Mouse (Mus musculus): ENCODE results near the gene Sema4c.
A peak's percentile ranks its signal among the peaks of the same experiment; 100 is the strongest.

Gene Sema4c

DNA sequence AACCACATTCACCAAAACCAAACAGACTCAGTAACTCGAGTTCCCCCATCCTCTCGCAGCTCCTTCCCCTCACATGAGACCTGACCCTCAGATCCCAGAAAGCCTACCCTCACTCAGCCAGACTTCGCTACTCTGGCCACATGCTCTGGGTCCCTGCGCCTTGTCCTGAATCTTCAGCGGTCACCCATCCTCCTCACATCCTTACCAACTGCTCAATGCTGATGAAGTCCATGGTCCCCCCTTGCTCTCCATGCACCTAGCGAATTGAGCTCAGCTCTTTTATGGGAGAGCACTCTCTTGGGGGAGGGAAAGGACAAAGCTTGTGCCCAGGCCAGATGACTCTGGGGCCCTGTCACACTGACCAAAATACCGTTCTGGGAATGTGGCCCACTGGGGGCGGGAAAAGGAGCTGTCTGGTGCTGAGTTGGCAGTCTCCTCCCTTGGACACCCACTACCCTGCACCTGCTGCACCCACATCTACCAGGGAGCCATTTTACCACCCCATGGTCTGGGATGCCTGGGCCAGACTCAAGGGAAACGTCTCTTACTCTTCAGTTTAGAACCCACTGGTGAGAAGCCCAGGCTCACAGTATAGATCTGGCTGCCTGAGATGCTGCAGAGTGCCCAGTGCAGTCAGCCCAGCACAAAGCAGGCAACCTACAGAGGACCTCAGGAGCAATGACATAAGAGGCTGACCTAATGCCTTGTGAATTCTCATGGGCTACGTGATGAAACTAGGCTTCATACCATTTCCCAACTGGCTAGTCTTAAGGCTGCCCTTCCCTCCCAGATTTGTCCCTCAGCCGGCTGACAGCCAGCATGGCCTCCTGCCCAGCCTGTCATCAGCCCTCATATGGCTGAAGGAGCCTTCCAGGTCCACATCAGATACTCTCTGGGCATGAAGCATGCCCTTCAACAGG is 22.4 kb downstream of the Sema4c start:
- DNase-seq (ENCODE audit: low read depth), result no peak

DNA sequence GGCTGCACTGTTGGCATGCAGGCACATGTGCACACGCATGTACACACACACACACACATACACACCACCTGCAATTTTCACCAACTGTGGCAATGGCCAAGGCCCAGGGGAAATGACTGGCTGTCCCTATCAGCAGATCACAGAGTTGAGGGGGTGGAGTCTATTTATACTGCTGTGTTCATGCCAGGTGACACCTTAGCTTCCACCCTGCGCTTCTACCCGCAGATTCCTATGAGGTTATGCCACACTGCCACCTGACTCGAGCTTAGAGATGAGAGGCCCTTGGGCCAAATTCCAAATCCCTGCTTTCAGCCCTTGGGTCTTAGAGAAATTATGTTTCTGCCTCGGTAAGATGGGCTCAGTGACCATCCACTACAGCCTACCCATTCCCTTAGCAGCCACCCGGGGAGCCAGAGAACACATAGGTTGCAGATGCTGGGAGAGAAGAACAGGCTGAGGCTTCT is 23.5 kb downstream of the Sema4c start:
- DNase-seq (ENCODE audit: low read depth), result no peak

DNA sequence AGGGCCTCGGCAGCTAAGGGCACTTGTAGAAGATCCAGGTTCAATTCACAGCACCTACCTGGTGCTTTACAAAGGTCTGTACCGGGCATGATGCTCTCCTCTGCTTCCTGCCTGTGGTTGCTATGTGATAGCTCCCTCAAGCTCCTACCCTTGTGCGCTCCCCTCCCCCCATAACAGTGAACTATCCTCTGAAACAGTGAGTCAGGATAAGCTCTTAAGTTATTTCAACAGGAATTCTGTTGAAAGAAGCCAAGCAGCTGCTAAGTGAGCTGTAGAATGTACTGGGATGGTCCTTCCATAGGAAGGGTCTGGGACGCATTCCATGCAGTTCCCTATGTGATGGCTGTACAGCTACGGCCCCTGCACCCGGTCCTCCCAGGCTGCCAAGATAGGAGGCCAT is 24.6 kb downstream of the Sema4c start:
- DNase-seq (ENCODE audit: low read depth), result no peak

DNA sequence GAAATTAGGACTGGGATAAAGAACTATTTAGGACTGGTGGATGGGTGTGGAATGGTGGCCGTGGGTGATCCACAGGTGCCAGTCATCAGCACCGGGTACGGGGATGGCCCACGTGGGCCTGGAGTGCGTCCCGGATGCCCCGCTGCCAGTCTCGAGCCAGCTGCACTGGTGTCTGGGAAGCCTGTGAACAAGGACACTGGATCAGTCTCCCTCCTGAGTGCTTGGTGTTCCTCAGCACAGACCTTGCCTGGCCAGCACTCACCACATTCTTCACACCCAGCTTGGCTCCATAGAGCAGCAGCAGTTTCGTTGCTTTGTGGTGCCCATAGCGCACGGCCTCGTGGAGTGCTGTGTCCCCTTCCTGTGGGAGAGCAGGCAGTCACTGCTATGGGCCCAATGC is 26.7 kb downstream of the Sema4c start:
- DNase-seq (ENCODE audit: low read depth), result no peak

DNA sequence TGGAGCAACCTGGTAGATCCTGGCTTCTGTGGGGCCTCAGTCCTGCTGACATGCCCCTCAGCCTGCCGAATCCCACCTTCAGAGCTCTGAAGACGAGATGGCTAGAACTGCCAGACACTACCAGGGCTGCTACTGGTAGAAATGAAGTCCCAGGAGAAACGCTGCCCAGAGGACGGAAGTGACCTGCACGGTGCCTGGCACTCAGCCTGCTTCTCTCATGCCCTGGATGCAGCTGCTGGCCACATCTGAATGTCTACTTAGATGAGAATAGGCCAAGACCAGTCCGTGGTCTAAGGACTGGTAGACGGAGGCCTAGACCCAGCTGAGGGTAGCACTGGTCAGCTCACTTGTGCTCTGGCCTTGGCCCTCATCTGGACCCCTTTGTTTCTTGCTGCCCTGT is 27.2 kb downstream of the Sema4c start:
- DNase-seq (ENCODE audit: low read depth), result no peak

DNA sequence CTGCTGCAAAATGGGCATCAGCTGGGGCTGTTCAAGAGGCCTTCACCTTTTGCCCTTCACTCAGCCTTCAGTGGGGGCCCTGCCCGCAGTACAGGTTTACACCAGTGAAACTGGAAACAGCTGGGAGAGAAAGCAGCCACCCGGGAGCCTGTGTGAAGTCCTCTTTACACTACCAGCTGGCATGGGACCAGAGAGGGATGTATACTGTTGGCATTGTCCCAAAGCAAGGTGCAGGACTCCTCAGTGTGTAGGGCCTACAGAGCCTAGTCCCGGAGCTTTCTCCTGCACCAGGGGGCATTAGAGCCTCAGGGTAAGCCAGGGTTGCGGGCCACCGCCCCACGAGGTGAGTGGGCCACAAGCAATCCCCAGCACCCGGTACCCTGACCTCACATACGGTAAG is 27.7 kb downstream of the Sema4c start:
- no peak for DNase-seq (ENCODE audit: low read depth)

DNA sequence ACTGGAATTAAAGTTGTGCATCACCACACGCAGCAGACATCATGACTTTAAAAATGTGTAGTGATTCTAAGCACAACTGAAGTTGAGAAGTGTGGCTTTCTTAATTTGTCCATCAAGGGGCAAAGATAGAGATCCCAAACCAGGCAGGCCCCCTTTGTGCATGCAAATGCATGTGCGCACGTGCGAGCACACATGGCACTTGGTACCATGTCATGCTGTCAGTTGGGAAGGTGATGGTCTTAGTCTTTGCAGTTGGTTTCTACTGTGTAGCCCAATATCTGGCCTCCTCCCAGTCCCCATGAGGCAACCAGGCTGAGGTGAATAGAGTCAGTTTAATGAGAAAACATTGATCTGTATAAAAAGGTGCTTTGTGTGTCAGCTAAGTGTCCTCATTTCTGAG is 28.3 kb downstream of the Sema4c start:
- no peak for DNase-seq (ENCODE audit: low read depth)

DNA sequence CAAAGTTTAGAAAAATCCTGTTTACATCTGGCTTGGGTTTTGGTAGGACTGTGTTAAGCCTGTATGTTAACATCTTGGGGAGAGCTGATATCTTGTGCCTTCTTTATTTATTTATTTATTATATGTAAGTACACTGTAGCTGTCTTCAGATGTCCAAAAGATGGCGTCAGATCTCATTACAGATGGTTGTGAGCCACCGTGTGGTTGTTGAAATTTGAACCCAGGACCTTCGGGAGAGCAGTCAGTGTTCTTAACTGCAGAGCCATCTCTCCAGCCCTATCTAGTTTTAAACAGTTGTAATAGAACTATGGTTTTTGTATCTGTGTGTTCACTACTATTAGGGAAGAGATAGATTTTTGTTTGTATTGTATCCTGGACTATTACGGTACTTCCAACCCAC is 28.9 kb downstream of the Sema4c start:
- DNase-seq (ENCODE audit: low read depth), result no peak

DNA sequence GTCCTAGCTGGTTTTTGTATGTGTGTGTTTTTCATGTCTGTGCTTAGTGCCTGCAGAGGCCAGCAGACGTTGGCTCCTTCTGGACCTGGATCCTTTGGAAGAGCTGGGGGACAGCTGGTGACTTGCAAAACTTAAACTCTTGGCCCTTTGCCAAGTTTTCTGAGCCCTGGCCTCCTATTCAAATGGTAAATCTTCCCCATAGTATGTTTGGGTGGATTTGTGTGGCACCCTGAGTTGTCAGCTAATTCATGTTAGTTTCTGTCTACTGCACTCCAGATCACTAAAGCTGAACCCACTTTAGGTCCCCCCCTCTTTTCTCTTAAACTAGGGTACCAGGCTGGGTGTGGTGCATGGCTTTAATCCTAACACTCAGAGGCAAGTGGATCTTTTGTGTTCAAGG is 29.8 kb downstream of the Sema4c start:
- no peak for DNase-seq (ENCODE audit: low read depth)

DNA sequence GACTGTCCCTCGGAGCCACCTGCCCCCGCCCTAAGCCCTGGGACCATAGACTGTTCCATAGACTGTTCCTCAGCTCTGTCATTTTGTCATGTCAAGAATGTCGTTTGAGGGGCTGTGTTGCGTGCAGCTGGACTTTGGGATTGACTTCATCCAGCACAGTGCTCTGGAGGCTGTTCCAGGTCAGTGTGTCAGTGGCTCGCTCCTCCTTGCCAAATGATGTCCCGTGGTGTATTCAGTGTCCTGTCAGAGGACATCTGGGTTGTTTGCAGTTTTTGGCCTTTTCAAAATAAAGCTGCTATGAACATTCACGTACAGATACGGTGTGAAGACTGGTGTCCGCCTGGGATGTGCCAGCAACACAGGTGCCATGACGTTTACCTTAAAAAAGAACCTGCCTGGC is 31.2 kb downstream of the Sema4c start:
- DNase-seq (ENCODE audit: low read depth), result no peak

DNA sequence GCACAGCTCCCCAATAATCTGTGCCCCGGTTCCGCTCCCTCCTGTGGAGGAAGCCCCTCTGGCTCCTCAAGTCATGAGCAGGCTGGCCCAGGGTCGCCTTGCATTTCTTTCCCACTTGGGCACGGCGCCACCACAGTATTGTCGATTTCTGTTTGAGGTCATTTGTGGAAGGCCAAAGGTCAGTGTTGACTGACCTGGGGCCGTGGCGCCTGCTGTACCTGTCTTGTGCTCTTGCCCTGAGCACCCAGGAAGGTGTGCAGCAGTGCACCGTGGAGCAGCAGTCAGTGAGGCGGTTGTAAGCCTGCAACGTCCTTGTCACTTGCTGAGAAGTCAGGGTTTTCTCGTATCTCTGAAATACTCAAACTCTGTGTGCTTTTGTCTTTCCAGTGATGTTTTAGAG is 32.4 kb downstream of the Sema4c start:
- no peak for DNase-seq (ENCODE audit: low read depth)

DNA sequence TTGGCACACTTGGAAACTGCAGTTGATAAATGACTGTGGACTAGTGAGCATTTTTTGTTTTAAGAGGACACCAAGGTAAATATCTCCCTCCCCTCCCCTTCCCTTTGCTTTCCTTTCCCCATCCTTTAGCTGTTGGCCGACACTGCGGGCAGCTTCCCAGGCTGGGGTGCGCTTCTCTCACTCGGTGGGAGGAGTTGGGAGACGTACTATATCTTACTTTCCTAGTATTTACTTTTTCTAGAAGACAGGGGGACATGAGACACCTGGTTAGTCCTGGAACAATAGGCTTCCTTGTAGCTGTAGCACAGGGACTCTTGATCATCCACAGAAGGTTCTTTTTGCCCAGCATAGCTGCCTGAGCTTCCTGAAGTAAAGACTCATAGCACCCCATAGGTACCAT is 34.1 kb downstream of the Sema4c start:
- no peak for DNase-seq (ENCODE audit: low read depth)

DNA sequence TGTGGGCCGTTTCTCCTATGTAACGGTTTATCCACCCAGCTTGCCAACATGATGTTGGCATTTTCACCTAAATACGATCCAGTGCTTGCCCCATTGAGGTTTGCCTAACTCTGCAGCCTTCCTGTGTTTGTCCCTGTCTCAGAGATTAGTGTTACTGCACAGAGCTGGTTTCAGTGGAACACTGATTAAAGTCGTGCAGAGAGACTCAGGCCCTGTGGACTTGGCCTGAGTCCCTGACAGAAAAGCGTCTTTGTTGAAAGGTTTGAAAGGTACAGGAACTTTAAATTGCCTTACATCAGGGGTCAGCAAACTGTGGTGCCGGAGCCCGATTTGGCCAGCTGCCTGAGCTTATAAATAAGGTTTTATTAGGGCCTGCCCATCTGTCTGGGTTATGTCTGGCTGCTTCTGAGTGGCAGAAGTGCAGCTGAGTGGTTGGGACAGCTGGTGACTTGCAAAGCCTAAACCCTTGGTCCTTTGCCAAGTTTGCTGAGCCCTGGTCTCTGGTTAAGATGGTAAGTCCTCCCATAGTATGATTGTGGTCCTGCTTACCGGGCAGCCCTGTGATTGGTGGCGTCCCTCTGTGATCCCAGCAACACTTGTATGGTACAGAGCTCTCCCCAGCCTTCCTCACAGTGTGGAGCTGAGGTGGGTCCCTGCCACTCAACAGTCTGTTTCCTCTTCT is 34.7 kb downstream of the Sema4c start:
- DNase-seq (ENCODE audit: low read depth), result no peak

DNA sequence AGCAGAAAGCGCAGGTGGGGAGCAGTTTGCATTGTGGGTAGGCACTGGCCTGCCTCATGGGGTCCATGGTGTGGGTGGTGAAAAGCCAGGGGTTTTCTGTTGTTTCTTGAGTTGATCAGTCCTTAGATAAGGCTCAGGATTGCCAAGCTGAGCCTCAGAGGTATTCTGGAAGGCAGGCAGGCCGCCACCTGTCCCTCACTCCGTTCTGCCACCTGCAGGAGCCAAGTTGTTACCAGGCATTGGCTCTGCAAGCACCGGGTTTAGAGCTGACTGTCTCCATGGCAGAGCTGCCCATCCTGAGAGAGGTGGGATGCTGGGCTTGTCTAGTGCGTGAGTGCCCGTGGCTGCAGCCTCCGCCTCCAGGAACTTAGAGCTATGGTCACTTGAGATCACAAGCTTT is 35.9 kb downstream of the Sema4c start:
- DNase-seq (ENCODE audit: low read depth), result no peak

DNA sequence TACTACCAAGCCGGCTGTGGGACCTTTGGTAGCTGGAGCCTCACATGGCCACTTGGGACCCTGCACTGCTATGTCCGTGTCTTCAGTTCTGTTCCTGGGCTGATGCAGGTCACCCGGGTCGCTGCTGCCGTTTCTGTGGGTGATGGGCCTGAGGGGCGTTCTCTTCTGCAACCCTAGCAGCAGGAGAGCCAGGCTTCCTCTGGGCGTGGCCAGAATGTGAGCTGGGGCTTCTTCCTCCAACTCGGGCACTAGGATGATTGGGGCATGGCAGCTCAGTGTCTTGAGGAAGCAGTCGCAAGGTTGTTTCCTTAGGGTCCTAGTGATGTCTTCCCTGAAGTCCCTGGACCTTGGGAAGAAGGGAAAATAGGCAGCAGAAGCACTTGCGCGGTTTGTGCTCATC is 38.5 kb downstream of the Sema4c start:
- no peak for DNase-seq (ENCODE audit: low read depth)

DNA sequence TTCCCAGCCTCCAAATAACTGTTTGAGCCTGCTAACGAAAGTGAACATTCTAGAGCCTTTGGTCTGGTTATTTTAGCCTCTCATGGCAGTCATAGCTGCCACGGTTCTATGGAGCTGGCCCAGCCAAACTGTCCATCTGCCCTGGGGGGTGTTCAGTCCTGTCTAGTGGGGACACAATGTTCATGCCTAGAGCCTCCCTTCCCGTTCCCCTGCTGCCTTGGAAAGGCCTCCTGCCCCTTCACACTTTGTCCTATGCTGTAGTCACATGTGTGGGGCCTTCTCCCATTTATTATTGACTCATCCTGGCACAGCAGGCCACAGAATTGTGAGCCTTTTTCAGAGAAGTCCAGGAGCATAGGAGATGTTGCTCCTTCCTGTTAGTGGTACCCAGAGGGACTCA is 39.9 kb downstream of the Sema4c start:
- DNase-seq (ENCODE audit: low read depth), result no peak

DNA sequence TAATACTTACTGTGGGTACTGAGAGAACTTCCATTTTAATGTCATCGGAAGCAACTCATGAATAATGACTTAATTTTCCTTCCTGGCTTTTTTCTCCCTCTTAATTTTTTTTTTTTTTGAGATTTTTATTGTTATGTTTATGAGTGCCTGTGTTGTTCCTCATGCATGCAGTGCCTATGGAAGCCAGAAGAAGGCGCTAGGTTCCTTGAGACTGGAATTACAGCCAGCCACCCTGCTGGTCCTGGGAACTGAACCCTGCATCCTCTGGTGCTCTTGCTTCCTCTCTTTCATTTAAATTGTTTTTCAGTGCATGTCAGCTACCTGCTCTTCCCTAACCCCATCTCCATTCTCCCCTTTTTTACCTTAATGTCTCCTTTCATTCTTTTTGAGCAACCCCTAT is 44.4 kb downstream of the Sema4c start:
- DNase-seq (ENCODE audit: low read depth), result no peak

DNA sequence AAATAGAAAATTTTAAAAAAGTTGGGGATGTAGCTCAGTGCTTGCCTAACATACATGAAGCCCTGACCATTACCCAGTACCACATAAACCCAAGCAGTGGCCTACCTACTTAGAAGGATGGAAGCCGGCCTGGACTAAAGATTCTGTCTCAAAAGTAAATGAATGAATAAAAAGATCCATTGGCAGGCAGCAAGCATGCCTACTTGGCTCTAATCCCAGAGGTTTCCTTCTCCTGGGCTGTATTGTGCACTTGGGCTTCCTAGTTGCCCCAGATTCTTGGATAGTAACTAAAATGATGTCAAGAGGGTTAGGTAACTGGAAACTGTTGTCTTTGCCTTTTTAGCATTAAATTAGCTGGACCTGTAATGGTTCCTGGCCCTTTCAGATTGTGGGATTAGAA is 44.8 kb downstream of the Sema4c start:
- DNase-seq (ENCODE audit: low read depth), result no peak

DNA sequence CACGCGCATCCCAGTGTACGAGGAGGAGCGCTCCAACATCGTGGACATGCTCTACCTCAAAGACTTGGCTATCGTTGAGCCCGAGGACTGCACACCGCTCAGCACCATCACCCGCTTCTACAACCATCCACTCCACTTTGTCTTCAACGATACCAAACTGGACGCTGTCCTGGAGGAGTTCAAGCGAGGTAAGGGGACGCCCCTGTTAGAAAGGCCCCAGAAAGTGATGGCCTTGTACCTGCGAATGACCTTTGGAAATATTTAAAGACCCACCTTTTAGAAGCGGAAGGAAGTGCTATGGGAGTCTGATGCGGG is 45.2 kb downstream of the Sema4c start:
- no peak for DNase-seq (ENCODE audit: low read depth)

DNA sequence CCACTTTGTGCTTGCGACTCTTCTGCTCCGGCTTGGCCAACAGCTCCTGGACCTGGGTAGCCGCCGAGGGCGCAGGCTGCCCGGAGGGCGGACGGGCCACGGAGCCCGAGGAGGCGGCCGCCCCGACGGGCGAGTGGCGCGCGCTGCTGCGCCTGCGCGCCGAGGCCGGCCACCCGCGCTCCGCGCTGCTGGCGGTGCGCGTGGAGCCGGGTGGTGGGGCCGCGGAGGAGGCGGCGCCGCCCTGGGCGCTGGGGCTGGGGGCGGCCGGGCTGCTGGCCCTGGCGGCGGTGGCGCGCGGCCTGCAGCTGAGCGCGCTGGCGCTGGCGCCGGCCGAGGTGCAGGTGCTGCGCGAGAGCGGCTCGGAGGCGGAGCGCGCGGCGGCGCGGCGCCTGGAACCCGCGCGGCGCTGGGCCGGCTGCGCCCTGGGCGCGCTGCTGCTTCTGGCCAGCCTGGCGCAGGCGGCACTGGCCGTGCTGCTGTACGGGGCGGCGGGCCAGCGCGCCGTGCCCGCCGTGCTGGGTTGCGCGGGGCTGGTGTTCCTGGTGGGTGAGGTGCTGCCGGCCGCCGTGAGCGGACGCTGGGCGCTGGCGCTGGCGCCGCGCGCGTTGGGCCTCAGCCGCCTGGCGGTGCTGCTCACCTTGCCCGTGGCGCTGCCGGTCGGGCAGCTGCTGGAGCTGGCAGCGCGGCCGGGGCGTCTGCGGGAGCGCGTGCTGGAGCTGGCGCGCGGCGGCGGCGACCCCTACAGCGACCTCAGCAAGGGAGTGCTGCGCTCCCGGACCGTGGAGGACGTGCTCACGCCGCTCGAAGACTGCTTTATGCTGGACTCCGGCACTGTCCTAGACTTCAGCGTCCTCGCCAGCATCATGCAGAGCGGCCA is 45.8 kb downstream of the Sema4c start:
- peak; percentile 73 for DNase-seq (ENCODE audit: low read depth)

DNA sequence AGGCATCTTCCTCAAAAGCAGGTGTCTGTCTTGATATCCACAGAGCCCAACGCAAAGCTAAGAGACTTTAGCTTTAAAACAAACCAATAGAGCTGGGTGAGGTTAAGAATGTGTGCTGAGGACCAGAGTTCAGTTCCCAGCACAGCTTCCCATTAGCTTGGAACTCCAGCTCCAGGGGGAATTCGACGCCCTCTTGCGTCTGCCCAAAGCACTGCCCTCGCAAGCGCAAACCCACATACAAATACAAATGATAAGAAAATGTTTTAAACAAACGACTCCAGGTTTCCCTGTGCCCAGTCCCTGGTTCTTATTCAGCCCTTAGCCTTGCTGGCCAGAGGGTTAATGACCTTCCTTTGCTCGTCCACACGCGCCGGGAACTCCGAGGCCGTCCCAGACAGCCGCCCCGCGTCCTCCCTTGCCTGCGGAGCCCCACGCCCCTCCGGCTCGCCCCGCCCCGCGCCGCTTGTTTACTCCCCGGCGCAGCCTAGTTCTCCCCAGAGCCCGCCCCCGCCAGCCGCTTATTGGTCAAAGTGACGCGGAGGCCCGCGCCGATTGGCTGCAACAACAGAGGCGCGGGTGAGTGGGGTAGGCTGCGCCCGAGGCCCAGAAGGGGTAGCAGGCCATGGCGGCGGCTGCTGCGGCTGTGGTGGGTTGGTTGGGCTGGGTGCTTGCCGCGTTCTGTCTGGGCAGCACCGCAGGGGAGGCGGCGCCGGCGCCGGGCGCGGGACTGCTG is 46.7 kb downstream of the Sema4c start, which contains the start of gene Cnnm3:
Gene Cnnm3, plus strand, starts transcription at position 579 of the 733 bp plus-strand sequence.
- peak; percentile 99 for DNase-seq (ENCODE audit: low read depth)

DNA sequence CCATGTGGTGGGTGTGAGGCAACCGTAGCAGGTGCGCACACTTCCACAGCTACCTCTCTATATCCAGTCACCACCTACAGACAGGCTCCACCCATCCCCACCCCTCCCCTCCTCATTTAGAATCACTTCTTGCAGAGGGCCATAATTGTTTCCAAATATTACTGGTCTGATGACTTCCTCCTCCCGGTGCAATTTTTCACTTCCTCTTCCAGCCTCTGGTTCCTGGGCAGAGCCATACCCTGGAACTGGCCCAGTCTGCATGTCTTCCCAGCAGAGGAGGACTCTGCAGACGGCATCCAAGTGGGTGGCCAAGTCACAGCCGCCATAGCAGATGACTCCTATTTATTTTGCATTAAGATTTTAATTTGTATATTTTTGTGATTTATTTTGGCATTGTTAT is 49.9 kb downstream of the Sema4c start:
- no peak for DNase-seq (ENCODE audit: low read depth)
